In the genomic region with DNA sequence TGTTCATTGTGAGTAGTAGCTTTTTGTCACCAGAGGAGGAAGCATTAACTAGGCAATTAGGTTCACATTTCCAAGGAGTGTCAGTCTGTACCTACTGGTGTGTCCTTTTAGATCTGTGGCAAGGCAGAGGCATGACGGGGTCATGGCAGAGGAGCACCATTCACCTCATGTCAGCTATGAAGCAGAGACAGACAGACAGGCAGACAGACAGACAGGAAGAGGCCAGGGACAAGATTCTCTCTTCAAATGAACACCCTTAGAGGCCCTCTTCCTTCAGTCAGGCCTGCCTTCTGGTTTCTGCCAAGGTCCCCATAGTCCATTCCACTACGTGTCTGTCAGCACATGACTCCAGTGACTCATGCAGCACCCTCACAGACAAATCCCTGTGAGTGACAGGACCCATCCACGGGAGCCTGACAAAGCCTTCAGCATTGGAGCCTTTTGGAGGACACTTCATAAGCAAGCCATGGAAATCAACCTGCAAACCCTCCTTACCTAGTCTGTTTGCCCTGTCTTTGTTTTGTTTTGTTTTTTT, we compare ENCODE assay signal across 22 mouse cellular contexts. TPM values are rescaled to one million over a fixed set of nuclear protein-coding genes. Genes with fewer than 3 reads are reported as not detected.
"Had no signal": no experiment of that assay in that cellular context is flagged by ENCODE, and none has a peak within 500 bp of the region (broad histone marks: within the 10 kb centered on the region; RNA-seq: fewer than 3 reads in every experiment).

No protein-coding gene starts in this region.

- H3K27ac ChIP-seq: limb, embryonic 10.5 days; liver, embryonic 15.5 days; midbrain, embryonic 10.5 days; neural tube, embryonic 13.5 days; stomach, embryonic 15.5 days had no signal

- H3K4me3 ChIP-seq: limb, embryonic 10.5 days; liver, embryonic 15.5 days; midbrain, embryonic 10.5 days; neural tube, embryonic 13.5 days; stomach, embryonic 15.5 days had no signal

- H3K4me1 ChIP-seq: limb, embryonic 10.5 days; liver, embryonic 15.5 days; midbrain, embryonic 10.5 days; neural tube, embryonic 13.5 days; stomach, embryonic 15.5 days had no signal

- DNase-seq: kidney, postnatal 14 days; lung, adult 2 months; lung, postnatal 36 days; midbrain, embryonic 14.5 days; retina, postnatal 1 day; right cerebral cortex, postnatal 14 days; thymus, postnatal 36 days had no signal

RNA-seq across cellular contexts. Expression of a gene that starts 14.7 kb away (rescaled TPM):
- total RNA-seq: layer of hippocampus, postnatal 14 days; megakaryocyte, adult 5-6 weeks had no signal
- polyA plus RNA-seq: large intestine, adult 2 months; liver, embryonic 11.5 days; liver, embryonic 15.5 days; lung, adult 2 months; lung, postnatal 0 days; neural tube, embryonic 13.5 days; spleen, adult 2 months; thymus, postnatal 0 days had no signal

RNA-seq across cellular contexts. Expression of a gene that starts 59.4 kb away (rescaled TPM):
- total RNA-seq: layer of hippocampus, adult 8-10 months; layer of hippocampus, postnatal 14 days; left cerebral cortex, adult 18-20 months; left cerebral cortex, postnatal 10 days; megakaryocyte, adult 5-6 weeks had no signal
- polyA plus RNA-seq: large intestine, adult 2 months; limb, embryonic 10.5 days; liver, embryonic 11.5 days; liver, embryonic 15.5 days; lung, adult 2 months; lung, postnatal 0 days; midbrain, embryonic 10.5 days; midbrain, embryonic 14.5 days; neural tube, embryonic 13.5 days; spleen, adult 2 months; stomach, embryonic 15.5 days; thymus, postnatal 0 days had no signal
